Mouse (Mus musculus) lung, postnatal 14 days (tissue): Measurements from ENCODE around the gene Pfkfb3.

ENCODE experiments used
- DNase-seq: peaks from one replicate; pipeline ENCODE4 v3.0.0; 2021

Pfkfb3 gene

GRCm38 (mm10) chr2:11553471-11554400, at the start of gene Pfkfb3:
Pfkfb3 (minus strand) TSS chr2:11554077.
- peak; percentile 82 for DNase-seq

GRCm38 (mm10) chr2:11602506-11603489, 48.9 kb upstream of the Pfkfb3 start:
- peak; percentile 95 for DNase-seq

DNA sequence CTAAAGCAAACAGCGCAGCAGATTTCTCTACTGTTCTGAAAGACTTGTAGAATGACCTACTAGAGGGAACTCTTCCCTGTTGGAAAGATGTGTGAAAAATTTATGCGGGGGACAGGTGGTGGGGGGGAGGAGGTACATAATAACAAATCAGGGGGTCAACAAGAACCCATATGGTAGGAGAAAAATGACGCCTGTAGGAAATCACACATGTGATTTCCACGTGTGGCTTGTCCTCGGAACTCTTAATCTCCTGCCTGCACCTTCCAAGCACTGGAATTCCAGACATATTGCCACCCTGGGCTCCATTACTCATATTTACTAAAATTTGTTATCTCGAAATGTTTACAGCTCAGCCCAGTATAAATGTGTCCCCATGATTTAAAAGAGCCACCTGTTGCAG, 47.9 kb upstream of the Pfkfb3 start:
- DNase-seq = no peak

- DNase-seq = no peak
Measured at GRCm38 (mm10) chr2:11597906-11598305, 44.0 kb upstream of the Pfkfb3 start.

GRCm38 (mm10) chr2:11596690-11597089, 42.8 kb upstream of the Pfkfb3 start:
- no peak for DNase-seq

- no peak for DNase-seq
Measured at GRCm38 (mm10) chr2:11587996-11588395, 34.1 kb upstream of the Pfkfb3 start.

GRCm38 (mm10) chr2:11579399-11579798, 25.5 kb upstream of the Pfkfb3 start:
- no peak for DNase-seq

GRCm38 (mm10) chr2:11578187-11578586, 24.3 kb upstream of the Pfkfb3 start:
- no peak for DNase-seq

- DNase-seq = no peak
Measured at GRCm38 (mm10) chr2:11573684-11574083, 19.8 kb upstream of the Pfkfb3 start.

DNA sequence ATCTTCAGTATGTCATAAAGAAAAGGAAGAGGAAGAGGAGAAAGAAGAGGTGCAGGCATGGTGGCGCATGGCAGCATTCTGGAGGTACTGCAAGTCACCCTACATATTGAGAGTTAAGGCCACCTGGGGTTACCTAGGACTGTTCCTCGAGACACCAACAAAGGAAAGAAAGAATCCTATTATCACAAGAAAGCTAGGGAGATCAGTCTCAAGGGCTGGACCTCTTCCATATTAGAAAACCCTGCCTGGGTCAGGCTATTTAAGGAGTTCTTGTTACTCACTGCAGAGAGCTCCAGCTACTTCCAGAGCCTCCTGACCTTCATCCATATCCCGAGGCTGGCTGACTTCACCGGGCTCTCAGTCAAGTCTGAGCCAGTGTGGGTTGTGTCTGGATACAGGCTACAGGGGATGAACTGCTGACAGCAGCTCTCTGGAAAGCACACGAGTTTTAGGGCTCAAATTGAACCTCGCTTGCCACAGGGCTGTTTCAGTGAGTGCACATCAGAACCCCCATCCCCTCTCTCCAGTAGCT, 17.2 kb upstream of the Pfkfb3 start:
- no peak for DNase-seq

DNA sequence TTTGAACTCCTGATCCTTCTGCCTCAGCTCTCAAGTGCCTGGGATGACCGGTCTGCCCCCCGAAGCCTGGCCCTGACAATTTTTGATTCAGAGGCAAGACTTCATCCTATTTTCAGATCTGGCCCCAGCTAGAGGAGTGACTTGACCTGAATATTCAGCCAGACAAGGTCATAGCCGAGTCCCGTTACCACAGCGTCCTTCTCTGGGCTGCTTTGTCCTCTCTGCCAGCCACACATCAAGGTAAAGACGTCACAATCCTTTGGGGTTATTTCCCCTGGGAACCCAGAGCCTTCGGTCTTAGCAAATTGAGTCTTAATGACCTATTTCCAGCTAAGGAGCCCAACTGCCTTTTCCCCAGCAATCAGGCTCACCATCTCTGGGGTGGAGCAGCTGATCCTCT, 14.6 kb upstream of the Pfkfb3 start:
- DNase-seq = no peak

- DNase-seq = peak; percentile 59
Measured at GRCm38 (mm10) chr2:11567781-11568362, 14.0 kb upstream of the Pfkfb3 start.

GRCm38 (mm10) chr2:11566898-11567297, 13.0 kb upstream of the Pfkfb3 start:
- no peak for DNase-seq

- DNase-seq = no peak
Measured at GRCm38 (mm10) chr2:11566241-11566640, 12.4 kb upstream of the Pfkfb3 start.

- no peak for DNase-seq
Measured at GRCm38 (mm10) chr2:11564768-11565167, 10.9 kb upstream of the Pfkfb3 start.

- no peak for DNase-seq
Measured at GRCm38 (mm10) chr2:11563256-11563655, 9.4 kb upstream of the Pfkfb3 start.

DNA sequence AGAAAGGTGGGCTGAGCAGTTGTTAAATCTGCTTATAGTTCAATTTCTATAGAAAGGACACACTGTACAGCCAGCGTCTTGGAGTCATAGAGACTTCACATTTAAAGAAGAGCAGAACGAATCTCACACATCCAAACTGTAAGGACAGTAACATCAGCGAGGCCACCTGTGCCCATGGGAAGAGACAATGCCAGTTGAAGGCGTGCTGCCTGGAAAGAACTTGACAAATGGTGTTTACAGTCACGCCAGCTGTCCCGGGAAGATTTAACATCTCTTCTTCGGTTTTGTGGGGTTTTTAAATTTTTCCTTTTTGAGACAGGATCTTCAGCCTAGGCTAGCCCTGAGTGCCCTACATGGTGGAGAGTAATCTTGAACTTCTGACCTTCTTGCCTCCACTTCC, 4.8 kb upstream of the Pfkfb3 start:
- DNase-seq = no peak

GRCm38 (mm10) chr2:11557244-11557643, 3.4 kb upstream of the Pfkfb3 start:
- no peak for DNase-seq

GRCm38 (mm10) chr2:11555316-11555715, 1.4 kb upstream of the Pfkfb3 start:
- no peak for DNase-seq

GRCm38 (mm10) chr2:11552966-11553451, 868 bp downstream of the Pfkfb3 start:
- peak; percentile 22 for DNase-seq

GRCm38 (mm10) chr2:11552297-11552821, 1.5 kb downstream of the Pfkfb3 start:
- no peak for DNase-seq

- no peak for DNase-seq
Measured at GRCm38 (mm10) chr2:11551726-11552125, 2.2 kb downstream of the Pfkfb3 start.
